Mouse (Mus musculus) intestine, embryonic 14.5 days (tissue): ENCODE measurements around the gene Rtf2. TPM values are rescaled to one million over a fixed set of nuclear protein-coding genes. Genes with fewer than 3 reads are reported as not detected.

Experiments used
- ATAC-seq: fragments of 200-750 bp; cut with Nextera tagmentation; replicated peaks from 2 replicates; pipeline ENCODE4 v1.8.0; 2017; ENCODE audit warnings: low read depth, moderate number of reproducible peaks, moderate TSS enrichment, moderate library complexity; ENCODE audit not compliant: low FRiP score, low TSS enrichment
- DNase-seq: peaks from one replicate; pipeline ENCODE4 v3.0.0-alpha.2; 2018; ENCODE audit warnings: low spot score
- H3K27ac ChIP-seq: fragments of 300-500 bp; sonication (generic); 2 replicates; pipeline ENCODE4 v1.5.1; 2014; ENCODE audit warnings: low read depth, mild to moderate bottlenecking, control low read depth
- H3K27me3 ChIP-seq: fragments of 300-500 bp; sonication (generic); replicated peaks from 2 replicates; pipeline ENCODE4 v1.6.1; 2014; ENCODE audit warnings: low read length, control low read depth; ENCODE audit not compliant: control insufficient read depth, insufficient read depth
- H3K36me3 ChIP-seq: fragments of 300-500 bp; sonication (generic); 2 replicates; pipeline ENCODE4 v1.6.1; 2014; ENCODE audit warnings: low read length, control low read depth; ENCODE audit not compliant: control insufficient read depth, insufficient read depth
- H3K4me1 ChIP-seq: fragments of 300-500 bp; sonication (generic); replicated peaks from 2 replicates; pipeline ENCODE4 v1.6.1; 2014; ENCODE audit warnings: low read length, control low read depth, mixed read lengths; ENCODE audit not compliant: control insufficient read depth, insufficient read depth
- H3K4me2 ChIP-seq: fragments of 300-500 bp; sonication (generic); 2 replicates; pipeline ENCODE4 v1.6.1; 2014; ENCODE audit warnings: low read length
- H3K4me3 ChIP-seq: fragments of 300-500 bp; sonication (generic); 2 replicates; pipeline ENCODE4 v1.5.1; 2014; ENCODE audit warnings: low read depth, low read length, control low read depth, mixed read lengths
- H3K9ac ChIP-seq: fragments of 300-500 bp; sonication (generic); 2 replicates; pipeline ENCODE4 v1.6.1; 2014; ENCODE audit warnings: mild to moderate bottlenecking, low read length
- H3K9me3 ChIP-seq: fragments of 300-500 bp; sonication (generic); 2 replicates; pipeline ENCODE4 v1.6.1; 2016; ENCODE audit warnings: low read length, control low read depth; ENCODE audit not compliant: control insufficient read depth
- WGBS: fragments of 180-500 bp; shearing (Covaris S2); extraction: QIAGEN DNeasy Blood & Tissue Kit; methylation state at CpG from one replicate; pipeline ENCODE4 v1.1.7; 2014; 5-methylcytosine and 5-hydroxymethylcytosine counted together
- polyA plus RNA-seq: library from polyadenylated mRNA; unstranded; fragments of >200 nt; fragmentation: Nextera tagmentation; extraction: Ambion mirVana; gene quantifications from 2 replicates; pipeline ENCODE4 v1.2.1, GENCODE M21; 2014

Gene Rtf2
- polyA plus RNA-seq, 1 experiment from 2014 or later = 75.3 TPM

- no peaks in the 10 kb centered on the region for H3K27me3 ChIP-seq
- H3K9me3 ChIP-seq = no peaks in the 10 kb centered on the region
- WGBS = 92% methylated on average over 5 of the region's 5 CpGs
- no peak overlapping the region for H3K4me3 ChIP-seq
- no peak overlapping the region for H3K4me2 ChIP-seq
- no peak for DNase-seq
- no peaks in the 10 kb centered on the region for H3K4me1 ChIP-seq
- H3K36me3 ChIP-seq = peaks cover 73% of the 10 kb centered on the region
- no peak overlapping the region for H3K27ac ChIP-seq
- H3K9ac ChIP-seq = no peak overlapping the region
- ATAC-seq = no peak
Observed at GRCm38 (mm10) chr2:172467206-172467605, 26.9 kb downstream of the Rtf2 start.

GRCm38 (mm10) chr2:172468346-172468819, 28.0 kb downstream of the Rtf2 start:
- H3K9ac ChIP-seq = no peak overlapping the region
- H3K9me3 ChIP-seq = no peaks in the 10 kb centered on the region
- no peak overlapping the region for H3K4me2 ChIP-seq
- no peaks in the 10 kb centered on the region for H3K27me3 ChIP-seq
- H3K36me3 ChIP-seq = peaks cover 63% of the 10 kb centered on the region
- no peaks in the 10 kb centered on the region for H3K4me1 ChIP-seq
- DNase-seq (no peak), ATAC-seq (no peak)
- no peak overlapping the region for H3K4me3 ChIP-seq
- H3K27ac ChIP-seq = no peak overlapping the region
- WGBS = 91% methylated on average over 11 of the region's 11 CpGs

GRCm38 (mm10) chr2:172472318-172472717, 32.0 kb downstream of the Rtf2 start, which contains the start of gene Fam209:
TSS of gene Fam209 (plus strand) at chr2:172472520.
- no peak within 1 kb of the TSS for H3K9ac ChIP-seq
- no peak within 1 kb of the TSS for H3K27ac ChIP-seq
- 85% methylated on average over 11 of the region's 11 CpGs for WGBS

GRCm38 (mm10) chr2:172473591-172473990, 33.2 kb downstream of the Rtf2 start:
- Histone ChIP-seq H3K27me3 (no peaks in the 10 kb centered on the region), H3K4me3 (no peak overlapping the region), H3K27ac (no peak overlapping the region), H3K36me3 (peaks cover 15% of the 10 kb centered on the region), H3K4me2 (no peak overlapping the region), H3K9me3 (no peaks in the 10 kb centered on the region), H3K9ac (no peak overlapping the region), H3K4me1 (no peaks in the 10 kb centered on the region)
- peak; percentile 58 for DNase-seq
- 48% methylated on average over 8 of the region's 8 CpGs for WGBS
- ATAC-seq = no peak

More at GRCm38 (mm10) chr2:172472318-172472717, 32.0 kb downstream of the Rtf2 start, which contains the start of gene Fam209:
- Histone ChIP-seq H3K27me3 (no peaks in the 10 kb centered on the region), H3K36me3 (peaks cover 26% of the 10 kb centered on the region), H3K4me2 (no peak within 1 kb of the TSS), H3K4me1 (no peaks in the 10 kb centered on the region), H3K9me3 (no peaks in the 10 kb centered on the region), H3K4me3 (no peak within 1 kb of the TSS)
- no peak for ATAC-seq
- DNase-seq = no peak

GRCm38 (mm10) chr2:172474970-172475369, 34.6 kb downstream of the Rtf2 start:
- ATAC-seq (no peak), DNase-seq (no peak)
- 36% methylated on average over 6 of the region's 6 CpGs for WGBS
- no peaks in the 10 kb centered on the region for H3K4me1 ChIP-seq
- H3K4me2 ChIP-seq = no peak overlapping the region
- no peaks in the 10 kb centered on the region for H3K9me3 ChIP-seq
- H3K27me3 ChIP-seq = no peaks in the 10 kb centered on the region
- 0 out of 2 replicates have a peak, but pooled peaks cover 2% of the 10 kb centered on the region for H3K36me3 ChIP-seq
- H3K27ac ChIP-seq = no peak overlapping the region
- no peak overlapping the region for H3K4me3 ChIP-seq
- H3K9ac ChIP-seq = no peak overlapping the region

- Histone ChIP-seq H3K36me3 (no peaks in the 10 kb centered on the region), H3K27me3 (no peaks in the 10 kb centered on the region), H3K4me3 (no peak overlapping the region), H3K9me3 (no peaks in the 10 kb centered on the region), H3K9ac (no peak overlapping the region), H3K4me1 (no peaks in the 10 kb centered on the region), H3K27ac (no peak overlapping the region), H3K4me2 (no peak overlapping the region)
- WGBS = 30% methylated on average over 10 of the region's 10 CpGs
- ATAC-seq = no peak
- DNase-seq = no peak
Observed at GRCm38 (mm10) chr2:172476707-172477260, 36.4 kb downstream of the Rtf2 start.

GRCm38 (mm10) chr2:172477350-172477749, 37.0 kb downstream of the Rtf2 start:
- Histone ChIP-seq H3K27ac (no peak overlapping the region), H3K4me2 (no peak overlapping the region), H3K9me3 (no peaks in the 10 kb centered on the region), H3K4me1 (no peaks in the 10 kb centered on the region), H3K4me3 (no peak overlapping the region), H3K9ac (no peak overlapping the region), H3K36me3 (no peaks in the 10 kb centered on the region), H3K27me3 (no peaks in the 10 kb centered on the region)
- DNase-seq (no peak), ATAC-seq (no peak)
- 31% methylated on average over 3 of the region's 3 CpGs for WGBS

GRCm38 (mm10) chr2:172477860-172478259, 37.5 kb downstream of the Rtf2 start:
- Histone ChIP-seq H3K4me3 (no peak overlapping the region), H3K9me3 (no peaks in the 10 kb centered on the region), H3K27me3 (no peaks in the 10 kb centered on the region), H3K4me1 (no peaks in the 10 kb centered on the region), H3K4me2 (no peak overlapping the region), H3K27ac (no peak overlapping the region), H3K36me3 (no peaks in the 10 kb centered on the region), H3K9ac (no peak overlapping the region)
- ATAC-seq (no peak; the same call in 1 of the 2 replicates), DNase-seq (peak; percentile 62)
- 5% methylated on average over 2 of the region's 2 CpGs for WGBS

- no peak overlapping the region for H3K4me2 ChIP-seq
- no peak overlapping the region for H3K9ac ChIP-seq
- H3K9me3 ChIP-seq = no peaks in the 10 kb centered on the region
- 65% methylated on average over 7 of the region's 7 CpGs for WGBS
- H3K4me3 ChIP-seq = no peak overlapping the region
- DNase-seq (no peak), ATAC-seq (no peak)
- no peaks in the 10 kb centered on the region for H3K27me3 ChIP-seq
- H3K27ac ChIP-seq = no peak overlapping the region
- no peaks in the 10 kb centered on the region for H3K4me1 ChIP-seq
- no peaks in the 10 kb centered on the region for H3K36me3 ChIP-seq
Observed at GRCm38 (mm10) chr2:172480296-172480695, 39.9 kb downstream of the Rtf2 start.
